Mouse (Mus musculus) layer of hippocampus, postnatal 10 days (tissue): ENCODE measurements at regions not wholly inside any gene's neighbourhood (a gene's known extent, or its start where the extent isn't known, plus 50 kb on each side); places are given as distances from the start of the nearest gene placed in this dataset.

Experiments used
- DNase-seq, 2 experiments: peaks; one replicate each; pipeline ENCODE4 v3.0.0; 2021; ENCODE audit warnings: low spot score in 2 of 2

DNA sequence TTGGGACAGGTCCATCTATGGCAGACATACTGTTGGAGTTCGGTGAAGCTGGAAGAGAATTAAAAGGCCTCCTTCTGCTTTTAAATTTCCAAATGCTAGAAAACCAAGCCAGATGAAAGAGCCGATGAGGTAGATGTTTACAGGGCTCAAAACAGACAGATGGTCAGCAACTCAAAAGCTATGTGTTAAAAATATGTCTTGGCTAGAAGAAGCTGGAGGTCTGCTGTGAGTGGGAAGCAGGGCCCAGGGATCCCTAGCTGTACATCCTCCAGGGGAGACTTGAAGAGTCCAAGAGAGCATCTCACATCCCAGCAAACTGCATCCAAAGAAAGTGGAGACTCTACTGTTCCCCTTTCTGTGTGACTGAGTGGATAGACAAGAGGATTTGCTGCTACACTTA lies 526.5 kb upstream of the Id2 start:
- DNase-seq, result no peak

DNA sequence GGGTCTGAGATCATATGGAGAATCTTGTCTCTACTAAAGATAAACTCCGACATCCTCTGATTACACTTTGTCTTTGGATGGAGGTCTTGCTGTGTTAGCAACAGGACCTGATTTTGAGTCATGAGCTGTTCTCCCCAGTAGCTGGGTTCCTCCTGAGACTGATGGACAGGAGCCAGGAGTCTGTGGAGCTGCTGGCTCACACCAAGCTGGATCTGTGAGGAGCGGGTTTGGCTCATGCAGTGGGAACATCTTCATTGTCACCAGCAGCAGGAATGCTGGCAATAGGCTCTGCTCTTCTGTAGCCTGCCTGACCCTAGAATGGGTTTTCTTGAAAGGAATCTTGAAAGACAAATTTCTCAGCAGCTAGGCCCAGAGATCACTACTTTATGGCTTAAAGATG lies 524.2 kb upstream of the Id2 start:
- DNase-seq, result peak; percentile 16 to 21

DNA sequence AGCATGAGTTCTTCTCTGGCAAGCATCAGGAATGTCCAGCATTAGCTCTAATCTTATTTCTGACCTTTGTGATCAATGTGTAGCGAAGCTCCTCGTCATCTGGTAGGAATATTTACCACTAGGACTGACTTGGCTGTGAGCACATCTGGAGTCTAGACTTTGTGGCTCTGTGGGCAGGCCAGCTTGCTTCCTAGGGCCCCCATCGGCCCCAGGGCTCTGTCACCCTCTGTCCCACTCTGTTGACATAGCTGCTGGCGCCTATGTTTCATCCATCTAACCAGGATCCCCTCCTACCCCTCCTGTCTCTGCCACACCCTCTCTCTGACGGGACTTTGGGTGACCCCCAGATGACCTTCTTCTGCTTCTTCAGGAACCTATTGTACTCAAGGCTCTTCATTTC lies 520.6 kb upstream of the Id2 start:
- DNase-seq, result no peak

DNA sequence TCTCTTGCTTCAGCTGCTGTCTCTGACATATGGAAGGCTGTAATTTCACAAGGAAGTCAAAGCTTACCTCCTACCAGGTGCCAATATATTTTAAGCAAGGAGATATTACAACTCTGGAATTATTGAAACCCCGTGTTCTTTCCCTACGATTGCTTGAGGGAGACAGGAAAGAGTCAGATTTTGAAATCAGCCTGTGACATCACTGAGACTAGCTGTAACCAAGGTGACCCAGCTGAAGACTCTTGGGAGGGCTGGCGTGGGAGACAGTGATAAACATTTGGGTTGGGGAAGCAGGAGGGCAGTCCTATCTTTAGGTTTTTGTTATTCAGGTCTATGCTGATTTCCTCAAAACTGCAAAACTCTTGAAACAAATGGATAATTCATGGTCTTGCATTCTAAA lies 518.4 kb upstream of the Id2 start:
- no peak for DNase-seq

DNA sequence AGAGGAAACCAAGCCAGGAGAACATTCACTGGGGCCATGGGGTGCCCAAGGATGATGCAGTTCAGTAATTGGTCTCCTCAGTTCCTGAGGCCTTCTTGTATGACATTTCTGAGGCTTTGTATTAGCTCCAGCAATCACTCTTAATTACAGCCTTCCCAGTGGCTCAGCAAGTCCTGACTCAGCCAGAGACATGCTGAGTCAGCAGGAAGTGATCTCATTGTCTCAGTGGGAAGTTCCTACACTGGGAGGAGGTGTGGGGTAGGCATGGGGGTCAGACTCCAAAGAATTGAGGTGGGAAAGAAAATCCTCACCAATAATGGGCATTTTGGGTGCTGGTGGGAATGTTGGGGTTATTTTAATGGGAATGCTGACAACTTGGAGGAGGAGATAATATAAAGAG lies 516.5 kb upstream of the Id2 start:
- no peak for DNase-seq

DNA sequence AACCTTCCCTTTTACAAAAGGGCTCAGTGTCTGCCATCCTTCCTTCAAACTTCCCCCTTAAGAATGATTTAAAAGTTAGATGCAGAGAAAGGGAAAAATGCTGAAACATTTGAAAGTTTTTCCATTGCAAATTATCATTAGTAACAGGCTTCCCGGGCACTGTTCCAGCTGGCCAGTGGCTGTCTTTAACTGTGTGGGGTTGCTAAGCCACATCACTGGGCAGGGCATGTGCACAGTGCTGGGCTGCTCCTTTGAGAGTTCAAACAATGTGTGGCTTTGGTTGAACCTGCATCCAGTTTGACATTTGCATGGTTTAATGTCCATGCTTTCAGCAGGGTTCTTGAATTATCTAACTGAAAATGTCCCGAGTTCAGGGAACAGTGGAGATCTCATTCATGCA lies 512.1 kb upstream of the Id2 start:
- peak; percentile 45 to 57 for DNase-seq

DNA sequence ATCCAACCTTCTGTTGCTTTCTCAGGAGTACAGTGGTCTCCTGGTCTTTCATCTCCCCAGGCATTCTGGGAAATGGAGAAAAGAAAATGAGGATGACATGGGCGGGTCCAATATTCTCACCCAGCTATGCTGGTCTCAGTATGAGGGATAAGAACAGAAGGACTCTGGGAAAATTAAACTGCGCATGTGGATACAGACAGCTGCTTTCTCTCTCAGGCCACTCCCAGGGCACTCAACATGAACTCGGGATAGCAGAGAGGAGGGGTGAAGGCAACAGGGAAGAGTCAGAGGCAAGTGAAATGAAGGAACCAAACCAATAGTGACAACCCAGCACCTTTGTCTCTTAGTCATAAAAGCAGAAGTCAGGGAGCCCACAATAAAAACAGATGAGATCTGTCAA lies 508.5 kb upstream of the Id2 start:
- DNase-seq, result no peak

DNA sequence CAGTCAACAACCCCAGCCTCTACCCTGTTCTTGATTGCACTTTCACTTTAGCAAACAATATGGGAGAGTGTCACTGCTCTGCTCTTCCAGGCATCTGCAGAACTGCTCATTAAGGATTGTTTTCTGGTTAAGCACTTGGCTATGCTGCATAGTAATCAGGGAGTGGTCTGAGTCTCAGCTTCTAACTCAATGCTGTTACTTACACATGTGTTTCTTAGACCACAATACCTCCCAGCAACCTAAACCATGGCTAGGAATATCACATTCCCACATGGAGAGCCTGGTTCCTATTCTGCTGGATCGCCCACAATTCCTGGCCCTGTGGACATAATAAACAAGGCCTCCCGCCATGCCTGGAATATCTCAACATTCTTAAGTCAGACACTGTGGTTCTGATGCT lies 493.3 kb upstream of the Id2 start:
- no peak for DNase-seq

DNA sequence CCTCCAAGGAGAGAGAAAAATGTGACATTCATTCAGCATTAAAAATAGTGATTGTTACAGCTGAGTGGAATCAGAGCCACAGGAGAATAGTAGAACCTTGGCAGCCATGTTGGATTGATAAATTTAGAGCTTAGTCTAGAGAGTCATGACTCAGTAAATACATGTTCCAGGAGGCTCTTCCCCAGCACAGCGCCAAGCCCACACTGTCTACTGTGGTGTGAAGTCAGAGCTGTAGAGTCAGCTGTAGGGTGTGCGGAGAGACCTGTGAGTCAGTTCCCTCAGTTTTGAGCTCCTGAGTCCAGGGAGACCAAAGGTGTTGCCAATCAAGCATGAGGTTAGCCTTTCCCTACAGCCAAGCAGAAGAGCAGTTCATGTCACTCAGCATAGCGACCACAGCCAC lies 488.8 kb upstream of the Id2 start:
- no peak for DNase-seq

DNA sequence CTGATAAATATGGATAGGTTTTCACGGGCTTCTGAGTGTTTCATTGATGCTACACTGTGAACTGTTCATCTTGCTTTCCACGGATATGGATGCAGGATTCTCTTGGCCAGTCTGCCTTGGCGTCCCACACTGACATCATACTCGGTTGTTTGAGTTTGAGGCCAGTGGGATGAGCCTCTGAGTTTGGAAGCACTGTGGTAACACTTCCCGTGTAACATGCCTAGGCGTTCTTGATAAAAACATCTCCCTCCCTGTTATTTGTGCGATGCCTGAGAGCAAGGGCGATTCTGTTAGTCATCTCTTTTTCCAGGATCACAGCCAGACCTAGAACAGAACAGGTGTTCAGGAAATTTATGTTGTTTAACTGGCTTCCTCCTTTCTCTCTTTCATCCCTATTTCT lies 482.5 kb upstream of the Id2 start:
- no peak for DNase-seq

DNA sequence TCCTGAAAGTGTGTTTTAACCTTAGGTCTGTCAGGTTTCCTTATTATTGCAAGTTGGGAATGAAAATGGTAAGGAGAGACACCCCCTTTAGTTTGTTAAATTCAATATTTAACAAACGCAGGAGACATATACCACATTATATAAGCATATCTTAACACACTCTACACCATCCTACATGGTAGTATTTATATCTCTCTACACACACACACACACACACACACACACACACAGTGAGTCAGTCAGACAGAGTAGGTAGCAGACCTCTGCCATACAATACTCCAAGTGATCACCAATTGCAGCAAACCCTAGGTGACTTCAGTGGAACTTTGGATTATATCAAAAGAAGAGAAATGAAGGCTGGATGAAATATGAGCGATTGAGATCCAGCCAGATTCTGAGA lies 468.2 kb upstream of the Id2 start:
- no peak for DNase-seq

DNA sequence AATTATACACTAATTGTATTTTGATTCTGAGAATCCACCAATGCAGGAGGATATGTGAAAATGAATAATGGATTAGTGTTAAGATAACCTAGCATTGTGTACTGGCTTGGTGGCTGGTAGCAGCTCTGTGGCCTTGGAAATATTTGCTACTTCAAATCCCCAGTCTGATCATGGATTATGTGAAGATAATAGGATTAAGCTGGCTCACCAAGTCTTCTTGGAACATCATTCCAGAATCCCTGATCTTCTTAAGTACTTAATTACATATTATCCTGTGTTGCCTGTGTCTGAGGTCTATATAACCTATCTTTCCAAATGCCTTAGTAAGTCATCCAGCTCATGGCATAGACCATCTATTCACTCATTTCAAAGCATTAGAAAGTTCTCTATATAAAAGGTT lies 462.7 kb upstream of the Id2 start:
- DNase-seq, result no peak

DNA sequence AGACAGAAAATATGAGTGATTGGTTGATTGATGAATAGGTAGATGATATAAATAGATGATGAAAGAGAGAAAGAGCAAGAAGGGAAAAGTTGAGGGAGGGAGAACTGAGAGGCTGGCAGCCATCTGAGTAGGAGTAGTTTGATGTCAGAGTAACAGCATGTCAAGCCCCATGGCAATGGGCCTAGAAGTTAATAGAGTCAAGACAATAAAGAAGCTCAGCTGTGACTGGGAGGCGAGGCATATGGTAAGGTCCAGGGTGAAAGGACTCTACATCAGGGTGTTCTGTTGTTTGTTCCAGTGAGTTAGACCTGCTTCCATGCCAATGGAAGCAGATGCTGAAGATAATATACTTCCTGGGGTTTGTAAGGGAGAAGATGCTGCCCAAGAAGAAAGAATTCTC lies 456.7 kb upstream of the Id2 start:
- no peak for DNase-seq

DNA sequence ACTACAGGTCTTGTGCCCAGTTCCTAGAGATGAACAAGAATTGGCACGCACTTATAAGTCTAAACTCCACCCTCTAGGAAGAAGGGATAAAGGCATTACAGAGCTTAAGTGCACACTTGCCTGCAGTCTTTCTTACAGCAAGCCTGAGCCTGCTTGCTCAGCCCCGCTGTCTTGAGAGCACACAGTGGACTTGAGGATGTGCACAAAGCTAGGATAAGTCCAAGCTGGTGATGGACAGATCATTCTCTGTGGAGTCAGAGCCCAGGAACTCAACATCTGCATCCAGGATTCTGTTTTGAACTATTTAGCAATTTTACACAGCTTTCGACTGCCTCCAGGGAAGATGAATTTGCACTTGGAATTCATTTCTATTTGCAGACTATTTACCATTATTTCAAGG lies 452.8 kb upstream of the Id2 start:
- no peak for DNase-seq

DNA sequence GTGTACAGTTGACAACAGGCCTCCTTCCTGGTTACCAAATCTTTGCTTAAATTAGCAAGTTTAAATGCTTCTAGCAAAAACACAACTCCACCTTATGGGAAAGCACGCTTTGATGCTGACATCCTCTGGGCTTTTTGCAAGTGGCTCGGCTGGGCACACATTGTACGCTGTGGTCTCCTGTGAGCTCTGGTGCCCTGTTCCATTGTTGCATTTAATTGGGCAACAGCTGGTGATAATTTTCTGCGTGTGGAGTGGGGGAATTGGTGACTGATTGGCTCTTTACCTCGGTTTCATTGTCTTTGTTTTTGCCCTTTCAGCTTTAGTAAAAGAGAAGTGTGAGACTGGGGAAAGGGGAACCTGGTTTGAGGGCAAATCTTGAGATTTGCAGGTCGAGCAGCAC lies 447.3 kb upstream of the Id2 start:
- DNase-seq, result no peak

DNA sequence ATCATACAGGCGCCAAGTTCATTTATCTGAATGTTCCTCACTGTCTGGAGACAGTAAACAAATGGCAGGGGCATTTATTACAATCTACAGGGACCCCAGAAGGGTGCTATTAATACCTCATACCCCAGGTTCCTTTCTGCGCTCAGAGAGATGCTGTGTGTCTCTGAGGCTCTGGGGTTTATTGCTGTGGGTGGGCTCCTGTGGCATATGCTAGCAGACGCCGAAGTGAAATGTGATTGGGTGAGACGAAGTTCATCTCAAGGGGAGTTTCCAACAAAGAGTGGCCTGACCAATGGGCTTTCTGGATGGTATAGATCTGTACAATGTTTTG lies 437.6 kb upstream of the Id2 start:
- DNase-seq, result no peak

DNA sequence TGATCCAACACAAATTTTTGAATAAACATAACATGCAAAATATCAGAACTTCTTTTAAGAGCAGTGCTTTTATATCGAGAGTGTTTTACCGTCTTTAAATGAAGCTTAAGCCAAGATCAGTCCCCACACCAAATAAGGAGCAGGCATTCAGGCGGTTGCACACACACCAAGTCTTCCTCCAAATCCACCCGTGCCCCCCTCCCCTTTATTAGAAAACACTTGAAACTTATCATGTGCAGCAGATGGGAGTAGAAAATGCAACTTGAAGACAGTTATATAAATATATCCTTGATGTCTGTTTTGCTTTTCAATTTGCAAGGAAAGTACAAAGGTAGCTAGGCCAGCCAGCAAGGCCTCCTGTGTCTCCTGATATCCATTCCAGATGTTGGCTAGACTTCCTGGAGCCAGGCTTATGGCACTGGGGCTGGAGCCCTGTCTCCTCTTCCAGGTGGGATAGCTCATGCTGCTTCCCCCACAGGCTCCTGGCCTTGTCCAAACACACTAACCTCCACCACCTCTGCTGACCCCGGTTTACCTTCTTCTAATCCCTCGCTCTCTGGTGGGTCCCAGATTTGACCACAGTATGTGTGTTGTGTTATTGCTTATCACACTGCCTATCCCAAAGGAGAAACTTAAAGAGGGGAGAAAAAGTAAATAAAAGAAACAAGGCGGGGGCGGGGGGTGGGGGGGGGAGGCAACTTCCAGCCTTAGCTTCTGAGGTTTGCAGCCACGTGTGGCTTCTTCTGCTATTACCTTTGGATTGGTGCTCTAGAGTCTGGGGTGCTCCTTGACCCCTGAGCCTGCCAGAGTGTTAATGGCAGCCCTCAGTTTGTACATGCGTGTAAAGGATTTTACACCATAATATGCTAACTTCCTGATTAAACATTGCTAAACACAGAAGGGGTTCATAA lies 437.0 kb upstream of the Id2 start:
- DNase-seq, result no peak

DNA sequence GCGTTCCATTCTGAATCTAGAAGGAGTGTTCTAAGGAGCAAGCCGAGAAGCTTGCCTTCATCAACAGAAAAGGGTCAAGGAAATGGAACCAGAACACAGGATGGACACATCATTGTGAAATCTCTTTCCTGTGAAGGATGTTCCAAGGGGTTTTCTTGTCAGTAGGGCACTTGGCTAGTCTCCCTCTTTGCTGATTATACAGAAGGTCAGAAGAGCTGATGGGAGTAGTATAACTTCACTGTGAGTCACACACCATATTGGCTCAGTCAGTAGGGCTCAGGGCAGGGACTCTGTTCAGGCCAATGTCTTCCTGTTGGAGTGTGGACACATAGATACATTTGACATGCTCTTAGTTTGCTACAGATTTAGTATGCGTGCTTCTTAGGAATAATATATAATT lies 433.5 kb upstream of the Id2 start:
- no peak for DNase-seq

DNA sequence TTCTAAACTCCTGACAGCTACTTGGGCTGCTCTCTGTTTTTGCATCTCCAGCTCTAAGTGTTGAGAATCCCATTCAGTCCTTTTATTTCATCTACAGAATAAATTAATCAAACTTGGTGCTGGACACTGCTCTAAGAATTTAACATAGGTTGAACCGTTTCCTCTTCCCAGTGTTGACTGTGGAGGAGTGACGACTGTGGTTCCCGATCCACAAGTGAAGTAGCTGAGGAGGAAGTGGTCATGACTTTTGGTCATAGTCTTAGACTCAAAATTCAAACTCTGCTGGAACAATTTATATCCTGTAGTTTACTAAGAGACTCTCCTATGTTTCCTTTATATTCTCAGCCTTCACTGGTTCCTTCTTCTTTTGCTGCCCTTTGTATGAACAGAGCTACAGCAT lies 432.6 kb upstream of the Id2 start:
- no peak for DNase-seq

DNA sequence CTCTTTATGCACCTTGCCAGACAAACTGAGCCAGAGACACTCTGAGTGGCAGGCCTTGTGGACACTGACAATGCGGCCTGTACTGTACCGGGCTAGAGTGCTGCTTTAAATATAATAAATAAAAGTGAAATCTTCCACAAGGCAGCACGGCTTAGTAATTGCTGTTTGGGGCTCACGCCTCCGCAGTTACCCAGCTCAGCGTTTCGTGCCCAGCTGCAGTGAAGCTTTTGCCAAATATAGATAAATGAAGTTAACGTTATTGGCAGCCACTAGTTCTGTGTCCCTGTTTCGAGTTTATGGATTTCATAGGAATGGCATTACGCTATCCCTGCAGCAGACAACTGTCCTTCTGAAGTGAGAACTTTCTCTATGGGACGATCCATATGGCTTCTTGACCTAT lies 429.7 kb upstream of the Id2 start:
- DNase-seq, result peak; percentile 19 to 38

DNA sequence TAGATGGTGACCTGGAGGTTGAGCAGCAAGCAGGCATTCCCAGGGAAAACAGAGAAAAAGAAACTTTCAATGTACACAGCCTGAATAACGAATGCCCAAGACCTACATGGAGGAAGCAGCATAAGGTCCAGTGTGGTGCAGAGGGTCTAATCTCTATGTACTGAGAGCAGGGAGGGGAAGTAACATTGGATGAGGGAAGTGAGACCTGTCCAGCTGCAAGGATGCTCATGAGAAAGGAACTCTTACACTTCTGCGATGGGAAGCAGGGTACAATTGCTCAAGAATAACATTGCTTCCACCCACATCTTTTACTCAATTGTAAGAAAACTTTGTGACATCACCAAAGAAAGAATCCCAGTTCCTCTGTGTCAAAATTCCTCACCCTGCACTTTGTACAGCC lies 419.8 kb upstream of the Id2 start:
- no peak for DNase-seq

DNA sequence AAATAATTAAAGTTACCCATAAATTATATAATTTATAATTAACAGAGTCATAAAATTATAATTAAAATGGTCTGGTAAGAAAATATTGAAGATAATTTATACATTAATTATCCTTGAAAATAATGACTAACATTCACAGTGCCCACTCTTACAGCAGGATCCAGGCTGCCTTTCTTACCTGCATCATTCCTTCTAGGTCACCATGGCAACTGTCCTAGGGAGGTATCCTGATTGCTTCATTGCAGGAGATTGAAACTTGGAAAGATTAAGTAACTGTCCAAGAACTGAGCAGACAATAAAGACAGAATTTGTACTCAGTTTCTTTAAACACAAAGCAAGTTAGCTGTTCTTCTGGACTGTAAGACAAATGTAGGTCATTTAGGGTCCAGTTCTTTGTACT lies 416.7 kb upstream of the Id2 start:
- no peak for DNase-seq

DNA sequence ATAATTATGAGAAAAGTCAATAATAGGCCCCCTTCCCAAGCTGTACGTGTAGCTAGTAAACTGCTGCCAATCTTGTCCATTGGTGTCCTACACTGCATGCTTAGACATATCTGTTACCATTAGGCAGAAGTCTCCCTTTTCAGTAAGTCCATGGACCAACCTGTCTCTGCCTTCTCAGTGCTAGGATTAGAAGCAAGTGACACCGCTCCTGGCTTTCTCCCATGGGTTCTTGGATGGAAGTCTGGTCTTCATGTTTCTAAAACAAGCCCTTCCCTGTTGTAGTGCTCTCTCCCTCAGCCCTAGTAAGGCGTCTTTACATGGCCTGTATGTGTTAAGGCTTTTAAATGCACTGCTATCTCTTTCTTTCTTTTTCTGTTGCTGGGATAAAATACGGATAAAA lies 412.7 kb upstream of the Id2 start:
- no peak for DNase-seq

DNA sequence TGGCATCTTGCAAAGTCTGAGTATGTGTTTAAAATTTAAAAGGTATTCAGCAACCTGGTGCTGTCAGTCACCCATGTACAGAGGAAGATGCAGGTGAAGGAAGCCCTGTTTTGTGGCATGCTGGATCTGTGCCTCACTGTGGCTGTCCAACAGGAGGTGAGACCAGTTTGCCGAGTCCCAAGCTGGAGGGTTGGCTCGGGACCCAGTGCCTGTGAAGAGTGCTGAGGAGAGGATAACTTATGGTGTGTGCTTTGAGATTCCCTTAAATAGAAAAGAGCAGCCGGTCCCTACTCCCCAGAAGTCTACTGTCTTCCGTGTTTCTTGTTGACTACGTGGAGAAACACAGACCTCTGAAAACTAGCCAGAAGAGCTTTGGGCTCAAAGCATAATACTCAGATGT lies 396.3 kb upstream of the Id2 start:
- DNase-seq, result peak; percentile 13 to 20
